Mouse (Mus musculus): ENCODE results near the gene Fam81b. TPM values are rescaled to one million over a fixed set of nuclear protein-coding genes. Genes with fewer than 3 reads are reported as not detected.

The Fam81b gene
- polyA plus RNA-seq, 2 experiments: not detected

- DNase-seq (ENCODE audit: low read depth in 3 of 3, low spot score in 3 of 3): no peak
- Histone ChIP-seq H3K27ac (no peak overlapping the region), H3K4me2 (ENCODE audit: low read depth) (no peak overlapping the region), H3K4me1 (replicated peaks; ENCODE audit: control insufficient read depth in 2 of 2, insufficient read depth in 2 of 2, low read length in 1 of 2) (no peaks in the 10 kb centered on the region), H3K9me3 (ENCODE audit: control insufficient read depth, low read length) (no peaks in the 10 kb centered on the region), H3K36me3 (replicated peaks; ENCODE audit: control insufficient read depth, insufficient read depth, low read depth) (no peaks in the 10 kb centered on the region), H3K9ac (replicated peaks) (no peak overlapping the region), H3K4me3 (ENCODE audit: insufficient read depth in 1 of 2, low read depth in 2 of 2, low read length in 2 of 2) (no peak overlapping the region), H3K27me3 (ENCODE audit: control insufficient read depth, insufficient read depth, low read length) (no peaks in the 10 kb centered on the region)
- 52% methylated on average over 3 of the region's 3 CpGs for WGBS (ENCODE audit: insufficient replicate concordance)
- TF ChIP-seq CTCF (IDR thresholded peaks at IDR 0.05; ENCODE audit: low read depth) (no peak), EP300 (IDR thresholded peaks at IDR 0.05; ENCODE audit: low read depth) (no peak)
- ATAC-seq (ENCODE audit: insufficient read depth): no peak
These were observed 107.5 kb downstream of the Fam81b start for GRCm38 (mm10) chr13:76197297-76197848.

- 66% methylated on average over 8 of the region's 8 CpGs for WGBS (ENCODE audit: insufficient replicate concordance)
- Histone ChIP-seq H3K4me2 (ENCODE audit: low read depth) (no peak overlapping the region), H3K9me3 (ENCODE audit: control insufficient read depth, low read length) (no peaks in the 10 kb centered on the region), H3K36me3 (replicated peaks; ENCODE audit: control insufficient read depth, insufficient read depth, low read depth) (no peaks in the 10 kb centered on the region), H3K4me3 (ENCODE audit: insufficient read depth in 1 of 2, low read depth in 2 of 2, low read length in 2 of 2) (no peak overlapping the region), H3K9ac (replicated peaks) (no peak overlapping the region), H3K27me3 (ENCODE audit: control insufficient read depth, insufficient read depth, low read length) (no peaks in the 10 kb centered on the region), H3K27ac (no peak overlapping the region), H3K4me1 (replicated peaks; ENCODE audit: control insufficient read depth in 2 of 2, insufficient read depth in 2 of 2, low read length in 1 of 2) (no peaks in the 10 kb centered on the region)
- TF ChIP-seq CTCF (IDR thresholded peaks at IDR 0.05; ENCODE audit: low read depth): no peak
- DNase-seq (ENCODE audit: low read depth in 3 of 3, low spot score in 3 of 3) (no peak), ATAC-seq (ENCODE audit: insufficient read depth) (no peak)
These were observed 109.3 kb downstream of the Fam81b start for GRCm38 (mm10) chr13:76195431-76196138.

DNA sequence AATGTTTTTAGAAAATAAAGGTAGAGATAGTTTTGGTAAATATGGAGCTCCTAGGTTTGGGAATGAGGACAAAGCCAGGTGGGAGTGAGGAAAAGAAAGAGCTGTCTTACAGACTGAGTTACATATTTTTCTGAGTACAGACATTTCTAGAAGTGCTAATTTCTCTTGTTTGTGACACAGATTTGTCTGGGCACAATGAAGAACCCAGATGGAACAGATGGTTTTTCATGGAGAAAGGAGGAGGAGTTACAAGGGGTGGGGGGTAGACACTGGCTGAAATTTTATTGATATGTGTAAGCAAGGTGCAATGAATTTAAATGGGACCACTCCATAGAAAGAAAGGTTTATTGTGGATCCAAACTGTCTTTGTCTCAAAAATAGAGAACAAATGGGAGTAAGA, 109.9 kb downstream of the Fam81b start:
- Histone ChIP-seq H3K36me3 (replicated peaks; ENCODE audit: control insufficient read depth, insufficient read depth, low read depth) (no peaks in the 10 kb centered on the region), H3K4me1 (replicated peaks; ENCODE audit: control insufficient read depth in 2 of 2, insufficient read depth in 2 of 2, low read length in 1 of 2) (no peaks in the 10 kb centered on the region), H3K9me3 (ENCODE audit: control insufficient read depth, low read length) (no peaks in the 10 kb centered on the region), H3K9ac (replicated peaks) (no peak overlapping the region), H3K27ac (no peak overlapping the region), H3K27me3 (ENCODE audit: control insufficient read depth, insufficient read depth, low read length) (no peaks in the 10 kb centered on the region), H3K4me2 (ENCODE audit: low read depth) (no peak overlapping the region), H3K4me3 (ENCODE audit: insufficient read depth in 1 of 2, low read depth in 2 of 2, low read length in 2 of 2) (no peak overlapping the region)
- TF ChIP-seq CTCF (IDR thresholded peaks at IDR 0.05; ENCODE audit: low read depth): no peak
- TF ChIP-seq EP300 (IDR thresholded peaks at IDR 0.05; ENCODE audit: low read depth): no peak
- ATAC-seq (ENCODE audit: insufficient read depth) (no peak), DNase-seq (ENCODE audit: low read depth in 3 of 3, low spot score in 3 of 3) (no peak)

DNA sequence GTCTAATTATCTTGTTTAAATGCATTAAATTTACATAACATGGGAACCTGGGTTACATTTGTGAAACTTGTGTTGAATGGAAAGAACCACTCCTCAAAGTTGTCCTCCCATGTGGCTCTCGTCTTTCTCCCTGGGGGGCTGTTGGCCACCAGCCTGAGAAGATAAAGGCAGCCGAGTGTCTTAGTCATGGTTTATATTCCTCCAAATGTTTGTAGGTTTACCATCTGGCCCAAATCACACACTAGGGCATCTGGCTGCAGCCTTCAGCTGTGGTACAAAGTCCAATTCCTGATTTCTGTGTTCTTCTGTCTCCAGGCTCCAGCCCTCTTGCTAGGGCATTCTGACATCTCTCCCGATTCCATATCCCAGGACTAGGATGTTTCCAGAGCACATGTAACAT, 114.6 kb downstream of the Fam81b start:
- TF ChIP-seq CTCF (IDR thresholded peaks at IDR 0.05; ENCODE audit: low read depth) (no peak), EP300 (IDR thresholded peaks at IDR 0.05; ENCODE audit: low read depth) (no peak)
- ATAC-seq (ENCODE audit: insufficient read depth): no peak

GRCm38 (mm10) chr13:76189190-76189589, 115.7 kb downstream of the Fam81b start:
- no peaks in the 10 kb centered on the region for H3K36me3 ChIP-seq (replicated peaks; ENCODE audit: control insufficient read depth, insufficient read depth, low read depth)
- H3K27me3 ChIP-seq (ENCODE audit: control insufficient read depth, insufficient read depth, low read length): no peaks in the 10 kb centered on the region
- no peak for ATAC-seq (ENCODE audit: insufficient read depth)
- no peak overlapping the region for H3K27ac ChIP-seq
- no peak for TF ChIP-seq EP300 (IDR thresholded peaks at IDR 0.05; ENCODE audit: low read depth)
- no peak for TF ChIP-seq CTCF (IDR thresholded peaks at IDR 0.05; ENCODE audit: low read depth)
- no peak overlapping the region for H3K4me2 ChIP-seq (ENCODE audit: low read depth)
- H3K9ac ChIP-seq (replicated peaks): no peak overlapping the region
- WGBS (ENCODE audit: insufficient replicate concordance): 68% methylated on average over 3 of the region's 3 CpGs
- no peaks in the 10 kb centered on the region for H3K9me3 ChIP-seq (ENCODE audit: control insufficient read depth, low read length)
- H3K4me3 ChIP-seq (ENCODE audit: insufficient read depth in 1 of 2, low read depth in 2 of 2, low read length in 2 of 2): no peak overlapping the region
- no peak for DNase-seq (ENCODE audit: low read depth in 3 of 3, low spot score in 3 of 3)
- H3K4me1 ChIP-seq (replicated peaks; ENCODE audit: control insufficient read depth in 2 of 2, insufficient read depth in 2 of 2, low read length in 1 of 2): no peaks in the 10 kb centered on the region

More for the DNA sequence above, 114.6 kb downstream of the Fam81b start:
- H3K4me2 ChIP-seq (ENCODE audit: low read depth): no peak overlapping the region
- H3K27ac ChIP-seq: no peak overlapping the region
- H3K27me3 ChIP-seq (ENCODE audit: control insufficient read depth, insufficient read depth, low read length): no peaks in the 10 kb centered on the region
- no peaks in the 10 kb centered on the region for H3K36me3 ChIP-seq (replicated peaks; ENCODE audit: control insufficient read depth, insufficient read depth, low read depth)
- 70% methylated on average over 3 of the region's 3 CpGs for WGBS (ENCODE audit: insufficient replicate concordance)
- no peaks in the 10 kb centered on the region for H3K4me1 ChIP-seq (replicated peaks; ENCODE audit: control insufficient read depth in 2 of 2, insufficient read depth in 2 of 2, low read length in 1 of 2)
- no peak overlapping the region for H3K9ac ChIP-seq (replicated peaks)
- no peak overlapping the region for H3K4me3 ChIP-seq (ENCODE audit: insufficient read depth in 1 of 2, low read depth in 2 of 2, low read length in 2 of 2)
- no peaks in the 10 kb centered on the region for H3K9me3 ChIP-seq (ENCODE audit: control insufficient read depth, low read length)
- DNase-seq (ENCODE audit: low read depth in 3 of 3, low spot score in 3 of 3): no peak

Data from liver, embryonic 14.5 days (tissue).